Mouse (Mus musculus): ENCODE measurements around the gene Pum1.

- no peak for TF ChIP-seq POLR2A (IDR thresholded peaks at IDR 0.05; ENCODE audit: borderline replicate concordance, control insufficient read depth, low read depth, low read length)
- no peak for TF ChIP-seq CTCF (IDR thresholded peaks at IDR 0.05; ENCODE audit: control insufficient read depth, insufficient read depth, low read length)
These were observed 11.8 kb upstream of the Pum1 start for GRCm38 (mm10) chr4:130651286-130651685.
